Mouse (Mus musculus) lung, postnatal 25 days (tissue): Measurements from ENCODE around the gene Trim38.

Experiments used
- DNase-seq: peaks from one replicate; pipeline ENCODE4 v3.0.0; 2022; ENCODE audit warnings: low spot score

Gene Trim38

DNA sequence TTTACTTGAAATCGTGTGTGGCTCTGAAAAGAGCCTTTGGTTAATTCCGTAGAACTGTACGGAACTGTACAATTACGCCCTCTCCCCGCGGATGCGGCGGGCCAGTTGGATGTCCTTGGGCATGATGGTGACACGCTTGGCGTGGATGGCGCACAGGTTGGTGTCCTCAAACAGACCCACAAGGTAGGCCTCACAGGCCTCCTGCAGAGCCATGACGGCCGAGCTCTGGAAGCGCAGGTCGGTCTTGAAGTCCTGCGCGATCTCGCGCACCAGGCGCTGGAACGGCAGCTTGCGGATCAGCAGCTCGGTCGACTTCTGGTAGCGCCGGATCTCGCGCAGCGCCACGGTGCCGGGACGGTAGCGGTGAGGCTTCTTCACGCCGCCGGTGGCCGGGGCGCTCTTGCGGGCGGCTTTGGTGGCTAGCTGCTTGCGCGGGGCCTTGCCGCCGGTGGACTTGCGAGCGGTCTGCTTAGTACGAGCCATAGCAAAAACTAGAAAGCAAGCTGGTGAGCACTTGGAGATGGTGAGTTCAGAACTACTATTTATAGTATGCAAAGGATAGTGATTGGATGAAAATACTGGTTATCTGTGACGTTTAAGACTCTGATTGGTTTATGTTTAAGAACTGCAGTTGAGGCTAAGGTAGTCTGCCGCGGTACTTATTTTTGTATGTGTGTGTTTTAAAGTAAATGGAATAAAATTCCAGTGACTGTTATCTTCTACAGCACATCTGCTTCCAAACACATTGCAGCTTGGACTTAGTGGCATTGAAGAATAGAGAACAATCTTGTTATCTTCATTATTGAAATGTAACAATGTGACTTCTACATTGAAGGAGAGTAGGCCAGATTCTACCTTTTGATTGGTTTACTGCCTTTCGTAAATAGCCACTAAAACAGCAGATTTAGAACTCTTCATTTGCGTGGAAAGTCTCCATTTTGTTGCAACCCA, 7.6 kb upstream of the Trim38 start, which contains the start of gene Hist1h3a:
TSS of gene Hist1h3a (minus strand) at position 516 of the 951 bp plus-strand sequence.
- peak; percentile 84 for DNase-seq

DNA sequence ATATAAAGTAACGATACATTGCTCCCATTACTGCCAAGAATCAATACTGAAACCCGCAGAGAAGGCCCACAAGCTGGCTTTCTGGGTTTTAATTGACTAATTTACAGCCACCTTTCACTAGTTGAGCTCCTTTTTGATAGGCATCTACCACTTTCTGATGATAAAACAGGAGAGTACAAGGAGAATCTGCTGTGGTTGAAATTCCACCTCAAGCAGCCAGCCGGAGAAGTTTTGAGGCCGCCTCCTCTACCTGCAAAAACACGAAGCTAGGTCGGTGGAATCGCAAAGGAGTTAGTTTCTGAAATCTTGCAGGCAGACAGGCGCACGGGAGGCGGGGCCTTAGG, 6.5 kb upstream of the Trim38 start:
- DNase-seq: no peak

DNA sequence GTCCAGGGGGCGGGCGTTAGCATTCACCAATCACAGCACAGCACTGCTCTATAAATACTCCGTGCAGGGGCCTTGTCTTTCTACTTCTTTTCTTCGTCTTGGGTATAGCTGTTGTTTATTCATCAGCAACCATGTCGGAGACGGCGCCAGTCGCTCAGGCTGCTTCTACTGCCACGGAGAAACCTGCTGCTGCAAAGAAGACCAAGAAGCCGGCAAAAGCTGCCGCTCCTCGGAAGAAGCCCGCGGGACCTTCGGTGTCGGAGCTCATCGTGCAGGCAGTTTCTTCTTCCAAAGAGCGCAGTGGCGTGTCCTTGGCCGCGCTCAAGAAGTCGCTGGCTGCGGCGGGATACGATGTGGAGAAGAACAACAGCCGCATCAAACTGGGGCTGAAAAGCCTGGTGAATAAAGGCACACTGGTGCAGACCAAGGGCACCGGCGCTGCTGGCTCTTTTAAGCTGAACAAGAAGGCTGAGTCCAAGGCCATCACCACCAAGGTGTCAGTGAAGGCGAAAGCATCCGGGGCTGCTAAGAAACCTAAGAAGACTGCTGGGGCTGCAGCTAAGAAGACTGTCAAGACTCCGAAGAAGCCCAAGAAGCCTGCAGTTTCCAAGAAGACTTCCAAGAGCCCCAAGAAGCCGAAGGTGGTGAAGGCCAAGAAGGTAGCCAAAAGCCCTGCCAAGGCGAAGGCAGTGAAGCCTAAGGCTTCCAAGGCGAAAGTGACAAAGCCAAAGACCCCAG, 6.0 kb upstream of the Trim38 start, which contains the start of gene Hist1h1a:
TSS of gene Hist1h1a (plus strand) at position 81 of the 738 bp plus-strand sequence.
- peak; percentile 89 for DNase-seq

DNA sequence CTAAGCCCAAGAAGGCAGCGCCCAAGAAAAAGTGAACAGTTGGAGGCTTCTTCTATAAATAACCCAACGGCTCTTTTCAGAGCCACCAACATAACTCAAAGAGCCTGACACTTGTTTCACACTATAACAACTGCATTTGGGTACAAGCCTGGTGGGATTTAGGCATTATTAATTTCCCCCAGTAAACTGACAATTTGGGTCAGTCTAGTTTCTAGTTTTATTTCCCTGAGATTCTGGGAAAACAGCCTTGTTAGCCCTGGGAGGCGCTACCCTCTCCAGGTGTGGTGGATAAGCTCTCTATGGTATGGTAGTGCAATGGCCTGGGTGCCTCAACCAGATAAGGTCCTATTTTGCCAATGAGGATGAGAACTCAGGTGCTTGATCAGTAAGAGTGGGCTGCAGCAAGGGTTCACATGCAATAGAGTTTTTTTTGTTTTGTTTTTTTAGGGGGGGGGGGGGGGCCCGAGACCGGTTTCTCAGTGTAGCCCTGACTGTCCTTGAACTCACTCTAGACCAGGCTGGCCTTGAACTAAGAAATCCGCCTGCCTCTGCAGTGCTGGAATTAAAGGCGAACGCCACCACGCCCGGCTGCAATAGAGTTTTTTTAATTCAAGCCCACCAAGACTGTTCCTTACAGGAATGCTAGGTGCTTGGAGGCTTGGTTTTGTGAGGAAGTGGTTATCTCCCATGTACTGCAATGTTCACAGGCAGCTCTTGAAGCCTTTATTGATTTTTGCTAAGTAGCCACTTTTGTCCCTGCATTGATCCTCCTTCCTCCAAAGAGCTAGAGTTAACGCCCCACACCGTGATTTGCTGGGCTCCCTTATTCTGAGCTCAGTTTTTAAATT, 5.2 kb upstream of the Trim38 start:
- no peak for DNase-seq

DNA sequence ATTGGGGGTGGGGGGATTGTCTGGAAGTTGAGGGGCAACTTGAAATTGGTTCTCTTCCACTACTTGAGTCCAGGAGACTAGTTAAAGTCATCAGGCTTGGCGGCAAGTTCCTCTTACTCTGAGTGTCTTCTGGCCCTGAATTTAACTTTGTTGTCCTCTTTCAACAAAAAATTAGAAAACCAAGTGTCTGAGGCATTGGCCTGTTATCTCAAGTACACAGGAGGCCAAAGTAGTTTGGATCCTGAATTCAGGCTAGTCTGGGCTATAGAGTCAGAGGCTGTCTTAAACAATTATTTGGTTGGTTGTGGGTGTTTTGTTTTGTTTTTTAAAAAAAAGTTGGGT, 4.6 kb upstream of the Trim38 start:
- no peak for DNase-seq

DNA sequence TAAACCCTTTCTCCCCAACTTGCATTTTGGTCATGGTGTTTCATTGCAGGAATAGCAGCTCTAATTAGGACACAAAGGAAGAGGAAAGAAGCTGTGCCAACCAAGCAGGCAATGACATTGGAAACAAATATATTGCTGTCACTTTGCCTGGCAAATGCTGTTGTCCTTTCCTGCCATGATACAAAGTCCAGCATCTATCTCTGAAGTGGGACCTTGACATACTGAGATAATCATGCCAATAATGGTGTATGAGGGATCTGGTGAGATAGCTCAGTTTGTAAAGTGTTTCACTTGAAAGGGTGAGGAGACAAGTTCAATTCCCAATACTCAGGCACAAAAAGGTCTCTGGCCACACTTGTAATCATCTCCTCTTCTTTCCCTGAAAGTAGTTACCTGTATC, 2.9 kb upstream of the Trim38 start:
- DNase-seq: no peak

DNA sequence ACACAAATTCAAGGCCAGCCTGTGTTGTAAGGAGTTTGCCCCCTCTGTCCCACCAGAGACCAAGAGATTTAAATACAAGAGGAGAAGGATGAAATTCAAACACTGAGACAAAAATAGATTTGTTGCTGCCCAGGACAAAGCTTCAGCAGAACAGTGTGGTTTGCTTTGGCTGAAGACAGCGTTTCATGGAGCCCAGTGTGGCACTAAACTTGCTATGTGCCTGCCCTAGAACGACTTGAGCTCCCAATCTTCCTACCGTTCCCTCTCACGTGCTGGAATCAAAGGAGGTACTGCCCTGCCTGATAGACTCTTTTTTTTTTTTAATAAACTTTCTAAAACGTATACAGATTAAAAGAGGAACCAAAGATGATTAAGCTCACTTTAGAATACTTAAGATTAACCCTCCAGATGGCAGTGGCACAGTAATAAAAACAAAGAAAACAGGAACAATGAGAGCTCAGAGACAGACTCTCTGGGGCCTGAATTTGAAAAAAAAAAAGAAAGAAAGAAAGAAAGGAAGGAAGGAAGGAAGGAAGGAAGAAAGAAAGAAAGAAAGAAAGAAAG, 797 bp upstream of the Trim38 start:
- no peak for DNase-seq

DNA sequence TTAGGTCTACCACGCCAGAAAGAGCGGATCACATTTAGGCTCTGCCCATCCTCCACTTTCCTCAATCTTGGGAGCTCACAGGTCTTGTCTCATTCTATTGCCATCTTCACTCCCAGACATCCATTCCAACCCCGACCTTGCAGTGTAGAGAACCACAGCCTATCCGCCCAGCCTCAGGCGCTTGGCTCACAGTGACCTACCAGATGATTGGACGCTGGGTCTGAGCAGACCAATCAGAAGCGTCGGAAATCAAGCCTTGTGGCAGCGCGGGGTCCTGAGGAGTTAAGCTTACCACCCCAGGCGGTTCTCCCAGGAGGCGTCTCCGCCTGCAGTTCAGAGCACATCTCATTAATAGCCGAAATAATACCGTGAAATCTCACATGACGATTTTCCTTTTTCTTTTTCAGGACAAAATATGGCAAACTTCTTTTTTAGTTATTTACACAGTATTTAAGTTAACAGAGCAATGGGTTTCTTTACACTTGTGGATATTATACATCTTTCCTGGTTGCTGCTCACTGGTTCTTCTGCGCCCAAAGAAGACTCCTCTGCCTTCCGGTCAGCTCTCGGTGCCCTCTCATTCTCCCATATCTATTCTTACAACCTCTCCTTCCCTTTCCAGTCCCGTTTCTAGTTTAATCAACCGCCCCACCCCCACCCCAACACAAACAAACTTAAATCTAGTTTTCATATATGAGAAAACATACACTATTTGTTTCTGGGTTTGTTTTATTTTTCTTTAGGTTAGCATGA, 3.0 kb downstream of the Trim38 start:
- no peak for DNase-seq

DNA sequence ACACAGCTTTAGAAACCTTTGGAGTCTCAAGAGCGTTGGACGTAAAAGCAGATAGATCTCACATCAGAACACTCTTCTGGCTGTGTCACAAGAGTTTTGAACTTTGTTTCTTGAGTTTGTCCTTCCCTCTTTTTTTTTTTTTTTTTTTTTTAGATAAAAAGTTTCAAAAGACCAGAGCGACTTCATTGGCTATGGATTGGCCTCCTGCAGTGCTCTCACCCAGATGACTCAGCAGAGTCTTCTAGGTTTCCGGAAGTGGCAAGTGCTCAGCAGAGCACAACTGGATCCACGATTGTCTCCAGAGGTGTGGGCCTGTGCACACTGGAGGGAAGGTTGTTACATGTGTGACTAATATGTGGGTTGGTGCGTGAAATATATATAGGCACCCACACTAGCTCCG, 8.6 kb downstream of the Trim38 start:
- DNase-seq: no peak

DNA sequence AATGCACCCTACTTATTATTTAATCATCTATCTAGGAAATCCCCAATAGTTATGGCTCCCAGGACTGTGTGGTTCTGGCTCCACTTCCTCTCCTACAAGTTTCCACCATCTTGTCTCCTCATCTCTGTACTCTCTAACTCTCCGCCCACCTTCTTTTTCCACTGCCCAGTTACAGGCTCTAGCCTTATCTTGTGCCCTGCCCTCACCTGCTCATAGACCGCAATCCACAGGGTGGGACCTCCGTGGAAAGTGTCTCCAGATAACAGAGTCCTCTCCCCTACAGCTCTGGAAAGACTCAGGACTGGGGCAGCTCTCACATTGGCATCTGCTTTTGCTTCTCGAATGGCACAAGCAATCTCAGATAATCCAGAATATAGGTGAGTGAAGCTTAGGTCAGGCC, 9.3 kb downstream of the Trim38 start:
- DNase-seq: no peak

DNA sequence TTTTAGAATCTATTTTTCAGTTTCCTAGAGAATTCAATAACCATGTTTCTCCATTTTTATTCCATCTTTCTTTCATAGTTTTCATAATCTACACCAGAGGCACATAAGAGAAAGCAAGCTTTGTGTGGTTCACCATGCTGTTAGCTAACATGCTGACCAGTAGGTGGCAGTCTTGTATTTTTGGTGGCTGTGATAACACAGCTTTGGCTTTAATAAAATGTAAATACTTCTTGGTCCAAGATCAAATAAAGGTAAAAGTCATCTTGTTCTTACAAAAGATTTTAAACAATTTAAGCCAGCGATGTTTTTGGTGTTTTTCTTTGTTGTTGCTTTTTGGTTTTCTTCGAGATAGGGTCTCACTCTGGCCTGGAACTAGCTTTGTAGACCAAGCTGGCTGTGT, 22.8 kb downstream of the Trim38 start:
- peak; percentile 66 for DNase-seq

DNA sequence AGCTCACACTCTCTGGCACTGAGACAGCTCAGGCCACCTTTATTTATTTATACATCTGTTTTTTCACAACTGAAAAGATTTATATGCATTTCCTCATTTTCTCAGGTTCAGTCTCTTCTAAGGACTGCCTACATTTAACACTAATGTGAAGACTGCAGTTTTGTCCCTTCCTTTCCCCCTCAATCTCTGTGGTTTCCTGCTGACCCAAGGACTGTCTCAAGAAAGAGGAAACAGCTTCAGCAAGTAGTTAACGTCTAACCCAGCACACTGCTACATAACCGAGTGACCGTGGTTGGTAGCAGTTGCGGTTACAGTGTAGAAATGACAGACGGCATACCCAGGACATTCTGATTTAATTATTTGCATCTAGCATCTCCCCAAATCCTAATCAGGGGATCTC, 29.7 kb downstream of the Trim38 start:
- no peak for DNase-seq

DNA sequence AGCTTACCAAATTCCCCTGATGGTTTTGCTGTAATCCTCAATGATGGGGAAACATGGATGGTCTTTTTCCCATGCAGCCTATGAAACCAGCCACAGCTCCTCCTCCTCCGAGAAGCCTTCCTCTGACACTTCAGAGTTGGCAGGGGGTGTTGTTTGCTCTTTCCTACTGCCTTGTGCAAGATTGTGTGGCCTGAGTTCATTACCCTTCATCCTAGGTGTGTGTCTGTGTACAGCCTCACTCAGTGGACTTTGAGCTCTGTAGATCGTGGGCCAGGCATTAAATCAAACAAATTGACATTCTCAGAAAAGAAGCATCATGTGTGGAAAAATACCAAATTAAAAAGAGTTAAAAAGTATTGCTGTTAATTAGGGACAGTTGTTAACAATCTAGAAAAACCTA, 34.8 kb downstream of the Trim38 start:
- no peak for DNase-seq

DNA sequence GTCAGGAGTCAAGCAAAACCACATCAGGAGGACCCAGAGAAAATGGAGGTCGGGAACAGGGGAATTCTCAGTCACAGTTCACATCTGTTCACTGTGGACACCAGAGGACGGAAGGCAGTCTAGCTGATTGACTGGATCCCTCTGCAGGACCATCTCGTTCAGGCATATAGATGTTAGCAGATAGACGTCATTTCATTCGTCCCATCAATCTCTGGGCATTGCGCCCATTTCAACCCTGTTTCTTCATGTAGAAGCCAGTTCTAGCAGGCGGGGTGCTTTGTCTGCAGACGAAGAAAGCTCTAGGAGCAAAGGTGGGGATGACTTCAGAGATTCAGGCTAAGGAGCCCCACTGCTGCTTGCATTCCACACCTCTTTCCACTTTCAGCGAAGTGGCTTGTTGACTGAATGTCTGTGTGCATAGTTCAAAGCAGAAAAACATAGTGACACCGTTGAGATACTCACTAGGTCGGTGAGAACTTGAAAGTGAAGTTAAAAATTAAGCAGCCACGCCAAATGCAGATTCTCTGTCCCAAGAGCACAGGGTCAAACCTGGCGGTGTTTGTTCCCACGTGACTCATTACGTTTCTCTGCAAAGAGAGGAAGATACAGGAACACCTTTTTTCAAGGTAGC, 36.8 kb downstream of the Trim38 start, which contains the start of gene Slc17a2:
TSS of gene Slc17a2 (plus strand) at position 572 of the 631 bp plus-strand sequence.
- no peak for DNase-seq

DNA sequence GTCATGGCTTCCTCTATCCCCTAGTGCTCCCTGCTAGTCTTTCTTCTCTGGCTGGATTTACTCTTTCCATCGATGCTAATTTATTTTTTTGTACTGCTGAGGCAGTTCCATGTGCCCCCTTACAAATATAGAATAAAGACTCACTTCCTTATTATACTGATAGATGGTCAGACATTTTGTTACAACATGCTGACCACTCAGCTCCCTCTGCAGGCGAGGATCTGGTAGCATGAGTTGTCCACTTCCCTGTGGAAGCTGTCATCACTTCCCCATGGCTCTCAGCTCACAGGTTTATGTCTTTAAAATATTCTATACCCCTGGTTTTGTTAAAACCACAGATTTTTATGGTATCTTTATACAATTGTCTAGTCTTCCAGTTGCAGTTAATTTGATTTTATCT, 46.4 kb downstream of the Trim38 start:
- DNase-seq: no peak

DNA sequence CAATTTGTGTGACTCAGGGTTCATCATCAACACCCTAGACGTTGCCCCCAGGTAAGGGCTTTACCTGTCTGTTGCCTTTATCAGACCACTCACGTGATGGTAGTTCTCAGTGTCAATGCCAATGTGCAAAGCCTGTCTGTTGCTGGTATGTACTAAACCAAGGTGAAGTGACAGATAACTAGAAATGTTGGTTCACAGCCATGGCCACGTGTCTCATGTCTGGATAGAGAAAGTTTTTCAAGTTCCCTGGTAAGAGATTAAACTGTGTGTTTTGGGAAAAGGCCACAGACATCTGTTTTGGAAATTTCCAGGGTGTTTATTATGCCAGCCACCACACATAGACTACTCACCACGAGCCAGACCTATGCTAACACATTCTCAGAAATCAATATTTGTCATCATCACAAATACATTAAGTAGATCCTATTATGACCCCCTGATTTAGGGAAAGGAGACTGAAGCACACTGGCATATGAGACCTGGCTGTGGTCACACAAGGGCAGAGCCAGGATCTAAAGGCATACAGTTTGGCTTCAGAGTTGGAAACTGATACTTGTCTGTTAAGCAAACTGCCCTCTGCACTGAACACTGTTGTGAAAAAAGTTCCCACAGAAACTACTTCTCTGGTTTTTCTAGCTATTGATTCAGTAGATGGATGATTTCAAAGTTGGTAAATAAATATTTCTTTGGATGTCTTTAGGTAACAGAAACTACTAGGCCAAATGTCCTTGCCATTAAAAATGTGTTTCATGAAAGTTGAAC, 50.6 kb downstream of the Trim38 start:
- DNase-seq: no peak

DNA sequence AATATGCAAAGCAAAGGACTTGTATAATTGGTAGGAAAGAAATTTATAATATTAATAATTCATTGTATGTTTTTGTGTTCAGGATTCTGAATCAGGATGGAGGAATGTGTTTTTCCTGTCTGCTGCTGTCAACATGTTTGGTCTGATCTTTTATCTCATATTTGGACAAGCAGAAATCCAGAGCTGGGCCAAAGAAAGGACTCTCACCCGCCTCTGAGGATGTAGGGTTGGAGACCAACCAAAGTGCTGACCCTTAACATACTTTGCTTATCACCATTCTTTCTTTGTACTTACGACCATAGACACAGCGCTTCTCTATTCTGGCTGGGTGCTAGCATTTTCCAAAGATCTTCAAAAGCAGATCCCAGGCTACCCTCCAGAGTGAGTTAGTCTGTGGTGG, 52.5 kb downstream of the Trim38 start:
- no peak for DNase-seq

DNA sequence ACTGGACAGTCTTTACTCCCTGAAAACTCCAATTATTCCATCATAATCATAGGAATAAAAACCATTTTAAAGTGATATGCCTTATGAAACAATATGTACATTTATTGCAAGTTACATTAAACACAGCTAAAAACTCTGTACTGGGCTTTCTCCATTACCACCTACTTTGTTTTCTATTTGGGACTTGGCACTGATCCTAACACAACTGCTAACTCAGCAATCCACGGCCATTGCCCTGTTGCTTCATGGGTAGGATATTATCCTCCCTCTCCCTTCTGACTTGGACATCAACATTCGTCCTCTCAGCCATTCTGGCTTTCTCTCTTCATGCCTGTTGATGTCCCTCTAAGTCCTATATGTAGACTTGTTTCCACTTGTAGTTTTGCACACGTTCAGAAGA, 56.9 kb downstream of the Trim38 start:
- DNase-seq: no peak

DNA sequence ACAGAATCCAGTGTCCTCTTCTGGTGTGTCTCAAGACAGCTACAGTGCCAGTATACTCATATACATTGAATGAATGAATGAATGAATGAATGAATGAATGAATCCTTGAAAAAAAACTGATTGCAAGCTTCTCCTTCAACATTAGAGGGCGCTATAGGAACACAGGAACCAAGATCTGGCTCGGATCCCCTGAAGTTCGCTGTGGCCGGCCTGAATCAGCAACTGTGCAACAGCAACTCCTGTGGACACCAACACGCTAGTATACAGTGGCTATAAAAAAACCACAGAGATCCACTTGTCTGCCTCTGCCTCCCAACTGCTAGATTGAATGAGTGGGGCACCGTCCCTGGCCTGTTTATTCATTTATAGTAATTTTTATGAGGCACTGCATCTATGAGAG, 63.3 kb downstream of the Trim38 start:
- peak; percentile 12 for DNase-seq

DNA sequence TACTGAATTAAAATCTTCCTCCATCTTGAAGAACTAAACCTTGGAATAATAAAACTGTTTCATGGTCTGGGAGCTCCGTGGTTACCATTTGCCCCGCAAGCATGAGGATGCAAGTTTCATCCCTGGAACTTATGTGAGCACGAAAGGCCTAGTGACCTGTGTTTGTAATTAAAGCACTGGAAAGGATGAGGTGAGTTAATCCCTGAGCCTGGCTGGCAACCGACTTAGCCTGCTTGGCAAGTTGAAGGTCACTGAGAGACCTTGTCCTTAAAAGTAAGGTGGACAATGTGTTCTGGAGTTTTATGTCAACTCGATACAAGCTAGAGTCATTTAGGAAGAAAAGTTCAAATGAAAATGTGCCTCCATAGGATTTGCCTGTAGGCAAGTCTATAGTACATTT, 65.1 kb downstream of the Trim38 start:
- no peak for DNase-seq
